Mouse (Mus musculus): ENCODE results near the gene Nfix. TPM values are rescaled to one million over a fixed set of nuclear protein-coding genes. Genes with fewer than 3 reads are reported as not detected.
"Not testable (repeated sequence)": the region's sequence is repeated elsewhere in the genome, so short reads cannot be mapped to it uniquely, and the experiment has no call there.

Nfix gene
- total RNA-seq, 2 experiments from 2014 or later: 447 to 529 TPM

GRCm38 (mm10) chr8:84832759-84833742 lies 32.9 kb upstream of the Nfix start:
- DNase-seq: no peak

- DNase-seq: peak; percentile 80
These were observed 32.0 kb upstream of the Nfix start for GRCm38 (mm10) chr8:84832034-84832717.

- peak; percentile 52 for DNase-seq
These were observed 31.3 kb upstream of the Nfix start, which contains the start of gene Gadd45gip1 for GRCm38 (mm10) chr8:84831490-84831889. TSS of gene Gadd45gip1 (plus strand) at chr8:84831522.

- DNase-seq: not testable (repeated sequence)
These were observed 26.4 kb upstream of the Nfix start for GRCm38 (mm10) chr8:84826518-84826917.

GRCm38 (mm10) chr8:84825636-84826035 lies 25.5 kb upstream of the Nfix start:
- DNase-seq: no peak

GRCm38 (mm10) chr8:84823653-84824052 lies 23.5 kb upstream of the Nfix start:
- peak; percentile 53 for DNase-seq

- DNase-seq: no peak
These were observed 22.6 kb upstream of the Nfix start, which contains the start of gene Dand5 for GRCm38 (mm10) chr8:84822723-84823122. TSS of gene Dand5 (minus strand) at chr8:84822823.

GRCm38 (mm10) chr8:84816117-84816516 lies 16.0 kb upstream of the Nfix start:
- peak; percentile 22 for DNase-seq

GRCm38 (mm10) chr8:84815547-84815946 lies 15.4 kb upstream of the Nfix start:
- peak; percentile 93 for DNase-seq

- peak; percentile 57 for DNase-seq
These were observed 14.7 kb upstream of the Nfix start for GRCm38 (mm10) chr8:84814555-84815441.

GRCm38 (mm10) chr8:84814240-84814554 lies 14.1 kb upstream of the Nfix start:
- no peak for DNase-seq

- no peak for DNase-seq
These were observed 13.7 kb upstream of the Nfix start for GRCm38 (mm10) chr8:84813830-84814229.

GRCm38 (mm10) chr8:84813059-84813458 lies 12.9 kb upstream of the Nfix start:
- DNase-seq: peak; percentile 55

- DNase-seq: no peak
These were observed 11.2 kb upstream of the Nfix start for GRCm38 (mm10) chr8:84811303-84811702.

- DNase-seq: peak; percentile 84
These were observed 10.8 kb upstream of the Nfix start for GRCm38 (mm10) chr8:84810896-84811295.

GRCm38 (mm10) chr8:84809941-84810280 lies 9.8 kb upstream of the Nfix start:
- no peak for DNase-seq

- DNase-seq: no peak
These were observed 9.2 kb upstream of the Nfix start for GRCm38 (mm10) chr8:84809109-84809940.

GRCm38 (mm10) chr8:84806031-84806430 lies 5.9 kb upstream of the Nfix start:
- DNase-seq: no peak

- peak; percentile 72 for DNase-seq
These were observed 810 bp downstream of the Nfix start for GRCm38 (mm10) chr8:84799136-84799931.

- no peak for DNase-seq
These were observed 1.6 kb downstream of the Nfix start for GRCm38 (mm10) chr8:84798446-84799135.
